Mouse (Mus musculus): ENCODE measurements around the gene Gm9887.

GRCm38 (mm10) chr12:69351685-69352084 lies 20.6 kb downstream of the Gm9887 start:
- no peak for TF ChIP-seq CTCF (IDR thresholded peaks at IDR 0.05; ENCODE audit: extremely low read depth, insufficient read depth, low read length)
- TF ChIP-seq POLR2A (IDR thresholded peaks at IDR 0.05; ENCODE audit: extremely low read depth, insufficient read depth, low read length): no peak
